Mouse (Mus musculus) adrenal gland, adult 18-20 months (tissue): ENCODE results near the gene Meis1. TPM values are rescaled to one million over a fixed set of nuclear protein-coding genes. Genes with fewer than 3 reads are reported as not detected.

Experiments
- DNase-seq, 2 experiments: peaks; one replicate each; pipeline ENCODE4 v3.0.0; 2021 to 2022; ENCODE audit warnings: low spot score in 2 of 2
- total RNA-seq, 2 experiments: library from RNA; stranded (reverse); gene quantifications; 1 replicate in 1 of 2; 2 replicates in 1 of 2; pipeline ENCODE4 v1.2.3; 2021

The Meis1 gene
- total RNA-seq, 2 experiments from 2014 or later, result 31.2 to 49.4 TPM

DNA sequence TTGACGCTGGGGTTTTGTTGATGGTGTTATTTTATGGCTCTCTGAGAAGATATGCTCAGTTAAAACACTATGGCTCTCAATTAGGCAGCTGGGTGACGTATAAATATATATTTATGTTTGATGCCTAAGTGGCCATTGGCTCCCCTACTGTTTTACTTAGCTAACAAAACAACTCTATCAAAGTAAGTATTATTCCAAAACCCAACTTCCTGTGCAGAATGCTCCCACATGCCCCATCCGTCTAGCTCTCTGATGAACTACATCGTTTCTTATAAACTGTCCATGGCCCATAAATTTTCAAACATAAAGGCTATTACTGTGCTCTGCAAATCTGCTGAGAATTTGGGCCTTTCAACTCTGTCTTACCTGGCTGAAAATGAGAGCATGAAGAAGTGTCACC is 168.0 kb downstream of the Meis1 start:
- no peak for DNase-seq

GRCm38 (mm10) chr11:18847650-18848049 is 171.1 kb downstream of the Meis1 start:
- DNase-seq, result no peak

DNA sequence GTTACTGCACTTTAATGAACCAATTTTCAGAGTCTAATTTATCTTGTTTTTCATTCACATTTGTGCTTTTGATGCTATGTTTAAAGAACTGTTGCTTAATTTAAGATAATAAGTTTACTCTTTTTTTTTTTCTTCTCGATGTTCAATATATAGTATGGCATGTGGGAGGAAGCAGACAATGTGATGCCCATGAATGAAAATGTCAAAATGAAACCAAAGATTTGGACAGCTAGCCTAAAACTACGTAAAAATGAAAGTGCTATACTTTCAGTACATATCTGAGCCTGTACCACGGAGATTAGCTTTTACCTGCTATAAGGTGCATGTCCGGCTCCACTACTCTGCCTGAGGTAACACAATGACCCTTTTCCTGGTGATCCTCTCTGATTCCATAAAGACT is 172.3 kb downstream of the Meis1 start:
- DNase-seq, result no peak

GRCm38 (mm10) chr11:18845900-18846299 is 172.9 kb downstream of the Meis1 start:
- no peak for DNase-seq

DNA sequence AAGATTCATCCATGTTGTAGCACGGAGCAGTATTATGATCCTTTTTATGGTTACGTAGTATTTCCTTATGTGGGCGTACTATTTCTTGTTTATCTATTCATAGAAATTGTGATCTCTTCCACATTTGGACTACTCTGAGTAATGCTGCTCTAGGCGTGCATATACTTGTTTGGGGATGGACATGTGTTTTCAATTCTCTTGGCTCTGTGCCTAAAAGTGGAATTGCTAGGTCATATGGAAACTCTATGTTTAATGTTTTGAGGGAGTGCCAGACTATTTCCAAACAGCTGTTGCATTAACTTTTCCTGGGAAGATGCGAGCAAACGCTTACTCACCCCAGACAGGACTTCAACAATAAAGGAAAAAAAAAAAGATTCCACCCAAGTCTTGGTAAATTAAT is 173.3 kb downstream of the Meis1 start:
- DNase-seq, result no peak

DNA sequence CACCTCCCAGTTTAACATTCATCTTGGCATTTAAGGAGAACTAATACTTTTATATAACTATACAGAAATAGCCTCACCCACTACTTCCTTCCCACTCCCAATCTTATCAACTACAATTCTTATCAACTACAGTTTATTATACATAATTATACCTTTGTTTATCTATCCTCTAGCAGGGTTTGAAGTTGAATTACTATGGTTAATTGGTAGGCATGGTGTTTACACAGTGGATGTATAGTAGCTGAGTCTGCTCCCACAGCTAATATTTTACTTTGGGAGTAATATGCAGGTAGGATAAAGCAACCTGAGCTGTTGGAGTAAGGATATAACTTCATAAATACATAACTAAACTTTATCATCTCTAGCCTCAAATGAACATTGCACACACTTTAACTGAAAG is 188.7 kb downstream of the Meis1 start:
- DNase-seq, result no peak
